Mouse (Mus musculus) WW6 (cell line): ENCODE results near the gene Fbxw2.
"Not testable (repeated sequence)": the region's sequence is repeated elsewhere in the genome, so short reads cannot be mapped to it uniquely, and the experiment has no call there.

ENCODE experiments used
- DNase-seq: peaks from one replicate; pipeline ENCODE4 v3.0.0-alpha.2; 2013; ENCODE audit warnings: low read depth, low spot score

Fbxw2 gene

DNA sequence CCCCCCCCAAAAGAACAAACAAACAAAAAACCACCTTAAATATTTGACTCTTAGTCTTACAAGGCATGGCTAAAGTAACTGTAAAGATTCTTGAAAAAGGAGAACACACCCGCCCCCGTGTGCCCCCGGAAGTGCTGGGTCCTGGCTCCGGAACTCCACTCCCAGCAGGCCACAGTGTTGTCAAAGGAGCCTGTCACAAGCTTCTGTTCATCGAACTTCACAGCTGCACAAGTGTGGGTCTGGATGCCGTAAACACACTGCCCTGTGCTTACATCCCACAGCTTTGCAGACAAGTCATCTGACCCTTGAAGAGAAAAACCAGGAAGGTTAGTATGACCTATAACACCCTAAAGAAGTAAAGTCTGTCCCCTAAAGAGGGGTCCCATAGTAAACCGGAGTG lies 13.4 kb downstream of the Fbxw2 start:
- DNase-seq: no peak

DNA sequence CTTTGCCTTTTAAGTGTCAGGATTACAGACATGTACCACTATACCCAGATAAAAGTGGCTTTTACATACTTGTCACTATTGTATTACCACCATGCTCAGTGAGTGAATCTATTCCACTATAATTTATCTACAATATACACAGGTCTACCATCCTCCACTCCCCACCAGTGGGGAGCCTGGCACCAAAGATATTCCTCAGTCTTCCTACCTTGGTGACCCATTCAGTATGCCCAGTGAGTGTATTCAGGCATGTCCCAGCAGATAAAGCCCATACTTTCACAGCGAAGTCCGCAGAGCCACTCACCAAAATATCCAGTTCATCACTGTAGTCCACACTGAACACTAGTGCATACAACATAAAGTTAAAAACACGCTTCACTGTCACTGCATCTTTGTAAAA lies 15.3 kb downstream of the Fbxw2 start:
- DNase-seq: no peak

DNA sequence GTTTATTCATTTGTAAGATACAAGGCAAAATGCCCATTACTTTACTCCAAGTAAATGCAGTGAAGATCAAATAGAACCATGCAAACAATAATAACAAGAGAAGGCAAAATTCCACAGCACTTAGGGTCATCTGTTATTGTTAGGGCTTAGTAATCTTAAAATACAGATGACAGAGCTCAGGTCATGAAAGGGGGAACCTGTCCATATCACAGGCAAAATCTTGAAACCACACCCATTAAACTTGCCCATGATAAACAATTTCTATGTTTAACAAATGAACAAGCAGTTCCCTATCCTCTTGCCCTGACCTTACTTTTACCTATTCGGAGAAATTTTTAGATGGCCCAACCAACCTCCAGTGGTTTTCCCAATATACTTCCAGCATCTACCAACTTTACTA lies 16.5 kb downstream of the Fbxw2 start:
- DNase-seq: no peak

DNA sequence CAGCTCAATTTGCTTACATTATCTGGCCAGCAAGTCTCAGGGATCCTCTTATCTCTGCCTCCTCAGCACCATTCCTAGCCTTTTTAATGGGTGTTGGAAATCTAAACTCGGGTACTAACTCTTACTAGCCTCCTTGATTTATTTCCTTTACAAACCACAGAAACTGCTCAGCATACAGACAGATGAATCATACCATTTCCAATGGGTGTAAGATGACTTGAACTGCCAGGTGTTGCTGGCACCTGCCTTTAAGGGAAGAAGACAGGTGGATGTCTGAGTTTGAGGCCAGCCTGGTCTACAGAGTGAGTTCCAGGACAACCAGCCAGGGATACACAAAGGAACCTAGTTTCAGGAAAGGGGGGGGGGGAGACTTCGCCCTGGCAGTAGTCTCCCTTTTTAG lies 18.1 kb downstream of the Fbxw2 start:
- DNase-seq: no peak

DNA sequence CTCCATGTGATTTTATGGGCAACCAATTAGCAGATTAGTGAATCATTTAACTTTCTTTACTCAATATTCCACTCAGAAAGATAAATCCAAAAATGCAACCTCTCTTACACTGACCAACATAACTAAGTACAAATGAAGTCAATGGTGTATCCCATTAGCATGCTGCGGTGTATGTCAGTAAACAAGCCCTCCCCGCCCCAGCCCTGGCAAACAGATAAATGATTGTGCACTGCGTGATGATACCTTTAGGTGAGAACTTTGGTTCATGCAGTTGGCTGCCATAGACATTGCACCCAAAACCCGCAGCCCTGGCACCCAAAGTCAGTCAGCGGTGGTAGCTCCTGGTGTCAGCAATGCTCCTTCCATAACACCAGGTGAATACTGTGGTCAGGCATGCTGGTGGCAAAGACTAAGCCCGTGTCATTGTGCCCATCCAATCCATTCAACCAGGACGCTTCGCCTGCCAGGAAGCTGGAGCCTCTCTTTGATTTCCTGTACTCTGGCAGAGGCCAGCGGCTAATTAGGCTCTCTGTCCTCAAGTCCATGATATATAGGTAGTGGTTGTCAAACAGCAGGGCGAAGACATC lies 20.7 kb downstream of the Fbxw2 start:
- no peak for DNase-seq

DNA sequence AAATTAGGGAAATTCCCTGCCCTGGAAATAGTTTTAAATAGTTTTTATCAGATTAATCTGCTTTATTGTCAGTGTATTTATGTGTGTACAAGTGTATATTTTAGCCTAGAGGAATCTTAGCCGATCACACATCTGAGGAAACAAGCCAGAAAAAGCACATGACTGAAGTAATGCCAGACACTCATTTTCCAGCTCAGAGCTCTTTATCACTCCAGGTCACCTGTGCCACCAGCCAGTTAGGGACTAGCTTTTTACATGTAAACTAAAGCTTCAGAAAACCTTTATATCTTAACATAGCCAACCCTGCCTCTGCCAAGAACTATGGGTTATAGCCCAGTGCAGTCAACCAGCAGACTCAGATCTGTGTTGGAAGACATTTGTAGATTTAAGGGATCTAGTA lies 21.3 kb downstream of the Fbxw2 start:
- no peak for DNase-seq

DNA sequence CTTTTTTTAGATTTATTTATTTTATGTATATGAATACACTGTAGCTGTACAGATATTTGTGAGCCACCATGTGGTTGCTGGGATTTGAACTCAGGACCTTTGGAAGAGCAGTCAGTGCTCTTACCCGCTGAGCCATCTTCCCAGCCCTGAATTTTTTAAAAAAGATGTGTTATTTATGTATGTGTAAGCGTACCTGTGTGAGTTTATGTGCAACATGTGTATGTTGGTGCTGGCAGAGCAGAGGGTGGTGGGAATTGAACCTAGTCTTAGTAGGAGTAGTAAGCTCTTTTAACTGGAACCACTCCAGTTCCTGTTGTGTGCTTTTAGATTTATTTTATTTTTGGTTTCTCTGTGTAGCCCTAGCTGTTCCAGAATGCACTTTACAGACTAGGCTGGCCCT lies 21.9 kb downstream of the Fbxw2 start:
- no peak for DNase-seq

DNA sequence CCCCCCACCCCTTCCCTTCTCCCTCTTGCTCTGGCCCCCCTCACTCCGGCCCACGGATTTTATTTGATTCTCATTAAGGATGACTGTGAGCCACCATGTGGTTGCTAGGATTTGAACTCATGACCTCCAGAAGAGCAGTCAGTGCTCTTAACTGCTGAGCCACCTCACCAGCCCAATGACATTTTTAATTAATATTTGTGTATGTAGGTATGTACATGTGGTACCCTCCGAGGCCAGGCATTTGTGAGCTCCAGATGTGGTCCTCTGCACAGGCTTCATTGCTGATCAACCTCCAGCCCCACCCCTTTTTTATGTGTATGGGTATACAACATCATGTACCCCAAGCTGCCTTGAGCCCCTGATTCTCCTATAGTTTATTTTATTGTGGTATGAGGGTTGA lies 22.4 kb downstream of the Fbxw2 start:
- DNase-seq: no peak

DNA sequence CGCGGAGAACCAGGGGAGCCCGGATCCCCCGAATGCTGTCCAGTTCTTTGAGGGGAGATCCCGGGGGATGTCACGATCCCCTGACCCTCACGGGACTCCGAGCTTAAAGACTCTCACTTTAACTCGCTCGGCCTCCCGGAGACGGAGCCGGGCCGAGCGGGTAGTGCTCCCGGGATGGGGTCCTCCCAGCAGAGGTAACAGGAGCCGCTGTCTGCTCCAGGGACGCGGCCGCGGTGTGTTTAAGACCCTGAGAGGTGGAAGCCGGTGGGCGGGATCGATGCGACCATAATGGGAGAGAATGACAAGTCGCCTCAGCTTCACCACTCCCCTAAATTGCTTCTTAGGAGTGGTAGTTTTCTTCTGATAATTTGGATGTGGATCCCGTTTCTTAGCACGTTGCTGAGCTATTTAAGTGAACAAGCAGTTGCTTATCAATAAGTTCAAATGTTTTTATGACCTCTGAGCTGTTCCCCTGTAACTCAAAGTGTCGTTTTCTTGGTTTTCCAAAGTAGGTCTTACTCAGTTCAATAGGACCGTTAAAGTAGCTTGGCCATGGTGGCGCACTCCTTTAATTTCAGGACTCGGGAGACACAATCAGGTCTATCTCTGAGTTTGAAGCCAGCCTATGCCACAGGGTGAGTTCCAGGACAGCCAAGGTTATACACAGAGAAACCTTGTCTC lies 23.4 kb downstream of the Fbxw2 start:
- not testable (repeated sequence) for DNase-seq

DNA sequence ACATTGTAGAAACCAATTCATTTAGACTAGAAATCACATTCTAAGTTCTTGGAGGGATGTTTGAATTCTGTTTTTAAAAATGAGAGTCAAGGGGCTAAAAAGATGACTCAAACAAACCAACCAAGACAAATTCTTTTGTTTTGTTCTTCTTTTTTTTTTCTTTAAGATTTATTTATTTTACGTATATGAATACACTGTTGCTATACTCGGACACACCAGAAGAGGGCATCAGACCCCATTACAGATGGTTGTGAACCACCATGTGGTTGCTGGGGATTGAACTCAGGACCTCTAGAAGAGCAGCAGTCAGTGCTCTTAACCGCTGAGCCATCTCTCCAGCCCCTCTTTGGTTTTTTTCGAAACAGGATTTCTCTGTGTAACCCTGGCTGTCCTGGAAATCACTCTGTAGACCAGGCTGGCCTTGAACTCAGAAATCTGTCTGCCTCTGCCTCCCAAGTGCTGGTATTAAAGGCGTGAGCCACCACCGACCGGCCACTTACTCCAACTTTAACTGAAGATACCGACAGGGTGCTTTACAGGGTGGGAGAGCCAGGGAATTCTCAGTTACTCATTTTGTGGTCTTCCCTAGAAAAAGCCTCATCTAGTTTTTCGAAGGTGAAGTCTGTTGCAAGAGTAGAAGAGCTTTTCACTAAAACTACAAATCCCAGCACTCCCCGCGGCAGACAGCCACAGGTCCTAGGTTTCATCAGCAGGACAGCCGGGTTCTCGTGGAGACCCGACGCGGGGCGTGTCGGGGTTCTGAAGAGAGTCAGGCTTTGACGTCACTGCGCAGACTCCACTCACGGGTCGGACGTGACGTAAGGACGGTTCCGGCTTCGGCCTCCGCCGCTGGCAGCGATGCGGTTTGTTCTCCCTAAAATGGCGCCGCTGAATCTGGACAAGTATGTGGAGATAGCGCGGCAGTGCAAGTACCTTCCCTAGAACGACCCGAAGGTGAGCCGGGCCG lies 24.3 kb downstream of the Fbxw2 start:
- DNase-seq: peak; percentile 97

DNA sequence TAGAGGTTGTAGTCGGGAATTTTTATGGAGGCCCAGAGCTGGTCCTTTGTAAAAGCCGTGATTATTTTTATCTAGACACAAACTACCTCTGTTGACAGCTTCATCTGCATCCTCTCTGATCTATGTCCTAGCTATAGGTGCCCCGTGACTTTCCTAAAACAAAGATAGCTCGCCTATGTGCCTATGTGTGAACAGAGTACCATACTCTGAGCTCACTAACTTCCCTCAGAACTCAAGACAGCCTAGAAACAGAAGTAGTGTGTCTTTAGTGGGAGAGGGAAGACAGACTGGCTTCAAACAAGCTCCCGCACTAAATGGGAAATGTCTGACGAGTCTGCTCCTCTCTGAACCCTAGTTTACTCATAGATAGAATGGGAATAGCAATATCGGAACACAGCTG lies 25.7 kb downstream of the Fbxw2 start:
- DNase-seq: no peak

DNA sequence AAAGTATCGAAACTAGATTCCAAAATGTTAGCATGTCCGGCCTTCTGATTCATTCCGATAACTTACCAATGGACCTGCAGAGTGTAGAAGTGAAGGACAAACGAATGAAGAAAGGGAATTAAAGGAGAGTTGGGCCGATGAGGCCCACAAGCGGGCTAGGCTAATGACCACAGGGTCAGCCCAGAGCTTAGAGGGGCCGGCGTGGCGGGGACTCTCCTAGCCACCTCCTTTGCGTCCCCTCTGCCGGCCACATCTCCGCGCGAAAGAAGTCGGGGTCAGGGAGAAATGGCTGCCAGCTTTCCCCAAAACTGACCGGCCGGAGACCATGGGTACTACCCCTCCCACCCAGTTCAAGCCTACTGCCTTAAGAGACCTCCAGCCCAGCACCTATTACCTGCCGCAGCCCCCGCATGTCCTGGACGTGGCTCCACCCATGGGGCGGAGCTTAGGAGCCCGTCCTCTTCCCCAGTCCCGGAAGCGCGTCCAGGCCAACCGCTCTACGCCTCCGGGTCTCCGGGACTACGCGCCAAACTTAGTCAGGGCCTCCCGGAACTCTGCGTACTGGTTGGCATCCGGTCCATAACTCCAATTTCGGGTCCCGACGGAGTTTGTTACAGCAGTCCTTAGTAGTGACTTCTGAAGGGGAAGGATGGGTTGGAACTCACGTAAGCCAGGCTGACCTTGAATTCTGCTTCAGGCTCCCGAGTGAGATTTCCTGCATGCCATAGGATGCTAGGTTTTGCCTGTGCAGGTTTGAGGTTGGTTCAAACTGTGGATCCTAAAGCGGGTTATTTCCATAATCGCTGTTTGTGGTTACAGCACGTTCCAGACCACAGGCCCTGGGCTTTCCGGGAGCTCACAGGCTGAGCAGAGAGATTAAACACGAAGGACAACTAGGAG lies 26.5 kb downstream of the Fbxw2 start, which contains the start of gene Rabepk:
Gene Rabepk (minus strand): TSS at position 556 of the 900 bp plus-strand sequence.
- peak; percentile 53 for DNase-seq

DNA sequence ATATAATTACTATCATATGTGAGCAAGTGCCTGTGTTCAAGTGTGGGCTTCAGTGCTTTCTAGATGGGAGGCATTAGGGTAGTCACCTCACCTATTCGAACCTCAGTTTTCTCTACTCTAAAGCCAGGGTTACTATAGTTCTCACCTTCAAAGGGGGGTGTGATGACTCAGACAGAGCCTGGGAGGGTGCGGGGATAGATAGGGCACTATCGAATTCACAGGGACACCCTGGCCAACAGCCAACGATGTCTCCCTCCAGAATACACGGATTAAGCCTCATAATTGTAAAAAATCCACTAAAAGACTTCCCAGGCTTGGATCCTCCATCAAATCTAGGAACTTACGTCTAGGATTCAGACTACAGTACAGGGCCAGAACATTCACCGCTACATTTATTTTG lies 30.7 kb downstream of the Fbxw2 start:
- DNase-seq: no peak

DNA sequence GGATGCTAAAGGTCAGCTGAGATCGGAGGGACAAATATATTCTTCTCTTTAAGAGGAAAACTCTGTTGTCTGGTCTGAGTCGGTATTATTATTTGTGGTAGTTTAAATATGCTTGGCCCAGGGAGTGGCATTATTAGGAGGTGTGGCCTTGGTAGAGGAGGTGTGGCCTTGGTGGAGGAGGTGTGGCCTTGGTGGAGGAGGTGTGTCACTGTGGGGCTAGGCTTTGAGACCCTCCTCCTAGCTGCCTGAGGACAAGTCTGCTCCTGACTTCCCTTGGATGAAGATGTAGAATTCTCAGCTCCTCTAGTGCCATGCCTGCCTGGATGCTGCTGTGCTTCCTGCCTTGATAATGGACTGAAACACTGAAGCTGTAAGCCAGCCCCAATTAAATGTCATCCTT lies 31.6 kb downstream of the Fbxw2 start:
- DNase-seq: no peak

DNA sequence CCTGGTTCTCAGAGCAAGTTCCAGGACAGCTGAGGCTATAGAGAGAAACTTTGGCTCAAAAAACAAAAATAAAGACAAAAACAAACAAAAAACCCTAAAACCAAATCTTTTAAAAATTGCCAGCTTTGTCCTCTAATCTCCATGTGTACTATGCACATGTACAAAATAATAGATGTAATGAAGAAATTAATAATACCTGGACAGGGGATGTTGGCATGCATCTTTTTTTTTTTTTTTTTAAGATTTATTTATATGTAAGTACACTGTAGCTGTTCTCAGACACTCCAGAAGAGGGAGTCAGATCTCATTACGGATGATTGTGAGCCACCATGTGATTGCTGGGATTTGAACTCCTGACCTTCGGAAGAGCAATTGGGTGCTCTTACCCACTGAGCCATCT lies 33.6 kb downstream of the Fbxw2 start:
- DNase-seq: not testable (repeated sequence)

DNA sequence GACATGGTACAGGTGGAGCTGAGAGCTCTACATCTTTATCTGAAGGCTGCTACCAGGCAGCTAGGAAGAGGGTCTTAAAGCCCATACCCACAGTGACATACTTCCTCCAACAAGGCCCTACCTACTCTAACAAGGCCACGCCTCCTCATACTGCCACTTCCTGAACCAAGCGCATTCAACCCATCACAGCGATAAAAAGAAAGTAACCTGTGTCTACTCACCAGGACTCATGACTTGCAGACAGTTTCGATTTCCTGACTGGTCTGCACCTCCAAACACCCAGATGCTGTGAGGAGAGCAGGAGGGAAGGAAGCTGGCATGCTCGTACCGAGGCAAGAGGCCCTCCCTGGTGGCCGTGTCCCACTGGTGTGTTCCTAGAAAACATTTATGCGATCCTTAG lies 35.8 kb downstream of the Fbxw2 start:
- no peak for DNase-seq

DNA sequence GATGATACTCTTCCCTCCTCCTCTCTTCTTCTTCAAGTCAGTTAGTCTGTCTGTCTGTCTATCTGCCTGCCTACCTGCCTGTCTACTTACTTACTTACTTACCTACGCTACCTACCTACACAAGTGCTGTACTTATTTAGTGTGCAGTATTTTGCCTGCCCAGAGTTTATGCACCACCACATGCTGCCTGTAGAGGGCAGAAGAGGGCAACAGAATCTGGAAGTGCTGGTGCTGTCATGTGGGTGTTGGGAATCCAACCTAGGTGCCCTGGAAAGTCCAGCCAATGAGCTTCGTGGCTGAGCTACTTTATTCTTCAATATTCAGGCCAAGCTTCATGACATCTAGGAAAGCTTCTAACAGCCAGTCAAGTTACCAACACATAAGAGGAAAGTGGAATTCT lies 42.0 kb downstream of the Fbxw2 start:
- no peak for DNase-seq

DNA sequence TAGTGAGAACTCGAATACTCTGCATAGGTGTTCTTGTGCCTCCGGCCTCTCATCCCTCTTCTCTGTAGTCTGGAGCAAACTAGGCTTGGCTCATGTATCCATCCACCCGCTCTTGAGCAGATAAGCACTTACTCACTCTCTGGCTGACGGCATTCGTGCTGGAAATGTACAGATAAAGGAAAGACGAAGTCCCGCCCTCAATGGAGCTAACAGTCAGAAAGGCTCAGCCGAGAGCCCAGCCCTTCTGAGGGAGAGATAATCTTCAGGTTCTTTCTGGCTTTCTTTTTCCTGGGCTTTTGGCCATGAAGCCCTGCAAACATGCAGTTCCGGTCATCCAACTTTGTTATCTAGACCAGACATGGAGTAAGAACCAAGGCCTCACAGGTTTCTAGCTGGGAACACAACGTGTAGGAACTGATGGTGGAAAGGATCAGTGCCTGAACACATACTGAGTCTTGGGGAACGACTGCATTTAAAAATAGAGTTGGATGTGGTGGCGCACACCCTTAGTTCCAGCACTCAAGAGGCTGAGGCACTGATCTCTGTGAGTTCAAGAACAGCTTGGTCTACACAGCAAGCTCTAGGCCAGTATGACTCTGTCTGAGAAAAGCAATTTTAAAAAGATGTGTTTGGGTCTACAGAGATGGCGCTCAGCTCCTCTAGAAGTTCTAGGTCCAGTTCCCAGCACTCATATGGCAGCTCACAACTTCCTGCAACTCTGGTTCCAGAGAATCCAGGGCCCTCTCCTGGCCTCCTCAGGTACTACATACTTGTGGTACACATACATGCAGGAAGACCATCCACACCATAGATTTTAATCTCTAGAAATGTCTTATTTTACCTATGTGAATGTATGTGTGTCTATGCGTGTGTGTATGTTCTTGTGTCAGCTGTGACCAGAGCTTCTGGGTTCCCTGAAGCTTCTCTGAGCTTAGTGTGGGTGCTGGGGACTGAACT lies 42.8 kb downstream of the Fbxw2 start:
- DNase-seq: no peak

DNA sequence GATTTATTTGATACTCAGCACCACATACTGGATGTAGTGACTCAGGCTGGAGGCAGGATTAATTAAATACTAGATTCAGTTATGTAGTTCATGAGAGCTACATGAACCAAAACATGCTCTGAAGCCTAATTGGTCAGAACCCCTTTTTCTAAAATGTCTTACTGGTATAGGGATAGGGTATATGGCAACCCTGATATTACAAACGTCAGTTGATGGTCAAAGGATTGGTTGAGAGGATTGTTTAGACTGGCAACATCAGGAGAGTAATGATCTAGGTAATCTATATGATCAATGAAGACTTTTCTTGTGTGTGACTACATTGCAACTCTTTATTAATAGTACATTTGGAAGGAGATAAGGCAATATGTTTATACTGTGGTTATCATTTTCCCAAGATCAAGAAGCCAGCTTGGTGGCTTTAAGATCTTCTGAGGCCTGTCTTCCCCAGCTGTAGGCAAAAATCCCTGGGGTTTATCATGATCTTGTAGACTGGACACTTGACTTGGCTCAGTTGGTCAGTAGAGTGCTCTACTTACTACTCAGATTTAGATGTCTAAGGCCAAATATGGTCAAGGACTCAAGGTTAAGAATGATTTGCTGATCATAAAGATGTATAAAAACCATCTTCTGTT lies 48.8 kb downstream of the Fbxw2 start:
- no peak for DNase-seq

DNA sequence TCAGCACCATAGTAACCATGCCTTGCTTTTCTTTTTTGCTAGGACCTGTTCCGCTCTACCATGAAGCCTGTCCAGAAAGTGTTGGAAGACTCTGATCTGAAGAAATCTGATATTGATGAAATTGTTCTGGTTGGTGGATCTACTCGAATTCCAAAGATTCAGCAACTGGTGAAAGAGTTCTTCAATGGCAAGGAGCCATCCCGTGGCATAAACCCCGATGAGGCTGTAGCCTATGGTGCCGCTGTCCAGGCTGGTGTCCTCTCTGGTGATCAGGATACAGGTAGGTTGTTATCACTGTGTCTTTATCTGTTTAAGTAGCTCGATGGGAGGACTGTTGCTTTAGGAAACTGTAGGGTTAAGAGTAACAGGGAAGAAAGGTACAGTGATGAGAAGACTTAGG lies 51.6 kb downstream of the Fbxw2 start:
- no peak for DNase-seq
